Mouse (Mus musculus) liver, embryonic 13.5 days (tissue): ENCODE results near the gene Hlcs. TPM values are rescaled to one million over a fixed set of nuclear protein-coding genes. Genes with fewer than 3 reads are reported as not detected.

Experiments
- ATAC-seq: fragments of 200-750 bp; cut with Nextera tagmentation; 2 replicates; pipeline ENCODE4 v1.8.0; 2017; ENCODE audit warnings: low read depth, mild to moderate bottlenecking, moderate number of reproducible peaks, moderate library complexity
- DNase-seq: peaks from one replicate; pipeline ENCODE4 v3.0.0; 2022
- H3K27ac ChIP-seq: fragments of 300-500 bp; sonication (generic); 2 replicates; pipeline ENCODE4 v1.5.1; 2015; ENCODE audit warnings: moderate library complexity, mild to moderate bottlenecking, inconsistent platforms
- H3K27me3 ChIP-seq: fragments of 300-500 bp; sonication (generic); 2 replicates; pipeline ENCODE4 v1.6.1; 2015; ENCODE audit warnings: mild to moderate bottlenecking, inconsistent platforms
- H3K36me3 ChIP-seq: fragments of 300-500 bp; sonication (generic); 2 replicates; pipeline ENCODE4 v1.6.1; 2015; ENCODE audit warnings: mild to moderate bottlenecking, inconsistent platforms
- H3K4me1 ChIP-seq: fragments of 300-500 bp; sonication (generic); replicated peaks from 2 replicates; pipeline ENCODE4 v1.6.1; 2015; ENCODE audit warnings: inconsistent platforms
- H3K4me2 ChIP-seq: fragments of 300-500 bp; sonication (generic); 2 replicates; pipeline ENCODE4 v1.6.1; 2015; ENCODE audit warnings: inconsistent platforms, mild to moderate bottlenecking, moderate library complexity
- H3K4me3 ChIP-seq: fragments of 300-500 bp; sonication (generic); replicated peaks from 2 replicates; pipeline ENCODE4 v1.5.1; 2015; ENCODE audit warnings: mild to moderate bottlenecking, inconsistent platforms
- H3K9ac ChIP-seq: fragments of 300-500 bp; sonication (generic); 2 replicates; pipeline ENCODE4 v1.6.1; 2015; ENCODE audit warnings: mild to moderate bottlenecking, inconsistent platforms
- H3K9me3 ChIP-seq: fragments of 300-500 bp; sonication (generic); replicated peaks from 2 replicates; pipeline ENCODE4 v1.6.1; 2016; ENCODE audit warnings: inconsistent platforms
- WGBS: fragments of 180-500 bp; shearing (Covaris S2); methylation state at CpG from one replicate; pipeline ENCODE4 v1.1.7; 2015; ENCODE audit not compliant: insufficient replicate concordance; 5-methylcytosine and 5-hydroxymethylcytosine counted together
- polyA plus RNA-seq: library from polyadenylated mRNA; unstranded; fragments of >200 nt; fragmentation: Nextera tagmentation; extraction: Ambion mirVana; gene quantifications from 2 replicates; pipeline ENCODE4 v1.2.1, GENCODE M21; 2015

The Hlcs gene
- polyA plus RNA-seq, 1 experiment from 2014 or later, result 2.5 TPM

GRCm38 (mm10) chr16:94283972-94284371 lies 29.4 kb downstream of the Hlcs start:
- Histone ChIP-seq H3K9ac (no peak overlapping the region), H3K4me1 (peaks cover 6% of the 10 kb centered on the region), H3K27ac (no peak overlapping the region), H3K9me3 (no peaks in the 10 kb centered on the region), H3K27me3 (no peaks in the 10 kb centered on the region), H3K36me3 (peaks cover 6% of the 10 kb centered on the region; the same call in 1 of the 2 replicates), H3K4me3 (no peak overlapping the region), H3K4me2 (no peak overlapping the region)
- 63% methylated on average over 3 of the region's 3 CpGs for WGBS
- no peak for ATAC-seq
- DNase-seq, result no peak

- no peaks in the 10 kb centered on the region for H3K27me3 ChIP-seq
- H3K4me2 ChIP-seq, result no peak overlapping the region
- no peak for DNase-seq
- no peak overlapping the region for H3K27ac ChIP-seq
- no peak overlapping the region for H3K4me3 ChIP-seq
- 0 out of 2 replicates have a peak, but pooled peaks cover 3% of the 10 kb centered on the region for H3K4me1 ChIP-seq
- WGBS, result 78% methylated on average over 6 of the region's 6 CpGs
- H3K9ac ChIP-seq, result no peak overlapping the region
- peaks cover 8% of the 10 kb centered on the region for H3K36me3 ChIP-seq
- no peaks in the 10 kb centered on the region for H3K9me3 ChIP-seq
- ATAC-seq, result no peak
Observed at GRCm38 (mm10) chr16:94270826-94271225, 42.5 kb downstream of the Hlcs start.

GRCm38 (mm10) chr16:94269635-94270034 lies 43.7 kb downstream of the Hlcs start:
- peak; percentile 42 for DNase-seq
- 11% methylated on average over 9 of the region's 9 CpGs for WGBS
- Histone ChIP-seq H3K9ac (no peak overlapping the region), H3K36me3 (peaks cover 8% of the 10 kb centered on the region), H3K9me3 (no peaks in the 10 kb centered on the region), H3K27ac (no peak overlapping the region), H3K4me1 (0 out of 2 replicates have a peak, but pooled peaks cover 3% of the 10 kb centered on the region), H3K4me2 (peak overlapping the region; percentile 29; the same call in 1 of the 2 replicates), H3K4me3 (no peak overlapping the region), H3K27me3 (no peaks in the 10 kb centered on the region)
- no peak for ATAC-seq

GRCm38 (mm10) chr16:94268205-94268604 lies 45.2 kb downstream of the Hlcs start:
- H3K9ac ChIP-seq, result no peak overlapping the region
- peaks cover 8% of the 10 kb centered on the region for H3K36me3 ChIP-seq
- no peaks in the 10 kb centered on the region for H3K9me3 ChIP-seq
- no peak overlapping the region for H3K27ac ChIP-seq
- no peaks in the 10 kb centered on the region for H3K27me3 ChIP-seq
- no peak for ATAC-seq
- H3K4me1 ChIP-seq, result 0 out of 2 replicates have a peak, but pooled peaks cover 3% of the 10 kb centered on the region
- WGBS, result 76% methylated on average over 14 of the region's 14 CpGs
- DNase-seq, result no peak
- no peak overlapping the region for H3K4me2 ChIP-seq
- H3K4me3 ChIP-seq, result no peak overlapping the region

GRCm38 (mm10) chr16:94264611-94265010 lies 48.8 kb downstream of the Hlcs start:
- ATAC-seq (no peak), DNase-seq (no peak)
- no peaks in the 10 kb centered on the region for H3K27me3 ChIP-seq
- no peaks in the 10 kb centered on the region for H3K4me1 ChIP-seq
- no peak overlapping the region for H3K4me2 ChIP-seq
- no peak overlapping the region for H3K4me3 ChIP-seq
- peaks cover 8% of the 10 kb centered on the region for H3K36me3 ChIP-seq
- WGBS, result 73% methylated on average over 6 of the region's 6 CpGs
- no peaks in the 10 kb centered on the region for H3K9me3 ChIP-seq
- no peak overlapping the region for H3K27ac ChIP-seq
- no peak overlapping the region for H3K9ac ChIP-seq

GRCm38 (mm10) chr16:94262501-94262900 lies 50.9 kb downstream of the Hlcs start:
- no peak overlapping the region for H3K4me3 ChIP-seq
- H3K27me3 ChIP-seq, result no peaks in the 10 kb centered on the region
- ATAC-seq (no peak), DNase-seq (no peak)
- H3K27ac ChIP-seq, result no peak overlapping the region
- no peak overlapping the region for H3K4me2 ChIP-seq
- 83% methylated on average over 19 of the region's 19 CpGs for WGBS
- no peak overlapping the region for H3K9ac ChIP-seq
- H3K4me1 ChIP-seq, result no peaks in the 10 kb centered on the region
- peaks cover 1% of the 10 kb centered on the region for H3K36me3 ChIP-seq
- H3K9me3 ChIP-seq, result no peaks in the 10 kb centered on the region

GRCm38 (mm10) chr16:94260938-94261630 lies 52.3 kb downstream of the Hlcs start:
- no peak overlapping the region for H3K9ac ChIP-seq
- no peak overlapping the region for H3K4me3 ChIP-seq
- no peak overlapping the region for H3K27ac ChIP-seq
- no peak overlapping the region for H3K4me2 ChIP-seq
- H3K4me1 ChIP-seq, result no peaks in the 10 kb centered on the region
- 81% methylated on average over 19 of the region's 19 CpGs for WGBS
- H3K36me3 ChIP-seq, result no peaks in the 10 kb centered on the region
- DNase-seq, result no peak
- H3K9me3 ChIP-seq, result no peaks in the 10 kb centered on the region
- no peaks in the 10 kb centered on the region for H3K27me3 ChIP-seq
- no peak for ATAC-seq

GRCm38 (mm10) chr16:94258366-94259310 lies 54.7 kb downstream of the Hlcs start:
- peak; percentile 34 for DNase-seq
- Histone ChIP-seq H3K4me2 (no peak overlapping the region), H3K27ac (no peak overlapping the region), H3K9me3 (no peaks in the 10 kb centered on the region), H3K36me3 (no peaks in the 10 kb centered on the region), H3K4me3 (no peak overlapping the region), H3K9ac (no peak overlapping the region), H3K27me3 (no peaks in the 10 kb centered on the region), H3K4me1 (no peaks in the 10 kb centered on the region)
- ATAC-seq, result no peak
- WGBS, result 59% methylated on average over 14 of the region's 14 CpGs

- no peak overlapping the region for H3K4me3 ChIP-seq
- WGBS, result 70% methylated on average over 4 of the region's 4 CpGs
- H3K9ac ChIP-seq, result no peak overlapping the region
- ATAC-seq, result no peak
- no peak for DNase-seq
- H3K27me3 ChIP-seq, result no peaks in the 10 kb centered on the region
- H3K27ac ChIP-seq, result no peak overlapping the region
- H3K4me2 ChIP-seq, result no peak overlapping the region
- no peaks in the 10 kb centered on the region for H3K4me1 ChIP-seq
- H3K36me3 ChIP-seq, result no peaks in the 10 kb centered on the region
- H3K9me3 ChIP-seq, result no peaks in the 10 kb centered on the region
Observed at GRCm38 (mm10) chr16:94255592-94255991, 57.8 kb downstream of the Hlcs start.

- Histone ChIP-seq H3K27me3 (no peaks in the 10 kb centered on the region), H3K4me1 (no peaks in the 10 kb centered on the region), H3K4me3 (no peak overlapping the region), H3K9ac (no peak overlapping the region), H3K9me3 (no peaks in the 10 kb centered on the region), H3K27ac (no peak overlapping the region), H3K4me2 (no peak overlapping the region), H3K36me3 (no peaks in the 10 kb centered on the region)
- WGBS, result 80% methylated on average over 6 of the region's 6 CpGs
- ATAC-seq (no peak), DNase-seq (no peak)
Observed at GRCm38 (mm10) chr16:94255035-94255434, 58.3 kb downstream of the Hlcs start.

- ATAC-seq (no peak), DNase-seq (no peak)
- H3K4me3 ChIP-seq, result no peak overlapping the region
- no peaks in the 10 kb centered on the region for H3K27me3 ChIP-seq
- no peak overlapping the region for H3K27ac ChIP-seq
- no peaks in the 10 kb centered on the region for H3K4me1 ChIP-seq
- 73% methylated on average over 12 of the region's 12 CpGs for WGBS
- no peak overlapping the region for H3K9ac ChIP-seq
- no peaks in the 10 kb centered on the region for H3K9me3 ChIP-seq
- H3K36me3 ChIP-seq, result no peaks in the 10 kb centered on the region
- H3K4me2 ChIP-seq, result no peak overlapping the region
Observed at GRCm38 (mm10) chr16:94254415-94254891, 58.9 kb downstream of the Hlcs start.
